Mouse (Mus musculus) neural tube, embryonic 13.5 days (tissue): Measurements from ENCODE around the gene H2afy2. TPM values are rescaled to one million over a fixed set of nuclear protein-coding genes. Genes with fewer than 3 reads are reported as not detected.

Source experiments
- ATAC-seq: fragments of 200-750 bp; cut with Nextera tagmentation; 2 replicates; pipeline ENCODE4 v1.8.0; 2017; ENCODE audit warnings: low read depth, mild to moderate bottlenecking, moderate TSS enrichment, moderate library complexity
- H3K27ac ChIP-seq: fragments of 300-500 bp; sonication (generic); replicated peaks from 2 replicates; pipeline ENCODE4 v1.5.1; 2015; ENCODE audit warnings: moderate library complexity, mild to moderate bottlenecking, inconsistent platforms
- H3K27me3 ChIP-seq: fragments of 300-500 bp; sonication (generic); 2 replicates; pipeline ENCODE4 v1.6.1; 2015; ENCODE audit warnings: mild to moderate bottlenecking, inconsistent platforms
- H3K36me3 ChIP-seq: fragments of 300-500 bp; sonication (generic); 2 replicates; pipeline ENCODE4 v1.6.1; 2015; ENCODE audit warnings: mild to moderate bottlenecking, inconsistent platforms
- H3K4me1 ChIP-seq: fragments of 300-500 bp; sonication (generic); replicated peaks from 2 replicates; pipeline ENCODE4 v1.6.1; 2015; ENCODE audit warnings: inconsistent platforms
- H3K4me2 ChIP-seq: fragments of 300-500 bp; sonication (generic); 2 replicates; pipeline ENCODE4 v1.6.1; 2015; ENCODE audit warnings: inconsistent platforms, mild to moderate bottlenecking, moderate library complexity
- H3K4me3 ChIP-seq: fragments of 300-500 bp; sonication (generic); 2 replicates; pipeline ENCODE4 v1.5.1; 2015; ENCODE audit warnings: mild to moderate bottlenecking, inconsistent platforms
- H3K9ac ChIP-seq: fragments of 300-500 bp; sonication (generic); 2 replicates; pipeline ENCODE4 v1.6.1; 2015; ENCODE audit warnings: moderate library complexity, mild to moderate bottlenecking, inconsistent platforms
- H3K9me3 ChIP-seq: fragments of 300-500 bp; sonication (generic); 2 replicates; pipeline ENCODE4 v1.6.1; 2016; ENCODE audit warnings: inconsistent platforms
- WGBS: fragments of 180-500 bp; shearing (Covaris S2); methylation state at CpG from one replicate; pipeline ENCODE4 v1.1.7; 2015; 5-methylcytosine and 5-hydroxymethylcytosine counted together
- polyA plus RNA-seq: library from polyadenylated mRNA; unstranded; fragments of >200 nt; fragmentation: Nextera tagmentation; extraction: Ambion mirVana; gene quantifications from 2 replicates; pipeline ENCODE4 v1.2.1, GENCODE M21; 2015

H2afy2 gene
- polyA plus RNA-seq, 1 experiment from 2014 or later = 306 TPM

DNA sequence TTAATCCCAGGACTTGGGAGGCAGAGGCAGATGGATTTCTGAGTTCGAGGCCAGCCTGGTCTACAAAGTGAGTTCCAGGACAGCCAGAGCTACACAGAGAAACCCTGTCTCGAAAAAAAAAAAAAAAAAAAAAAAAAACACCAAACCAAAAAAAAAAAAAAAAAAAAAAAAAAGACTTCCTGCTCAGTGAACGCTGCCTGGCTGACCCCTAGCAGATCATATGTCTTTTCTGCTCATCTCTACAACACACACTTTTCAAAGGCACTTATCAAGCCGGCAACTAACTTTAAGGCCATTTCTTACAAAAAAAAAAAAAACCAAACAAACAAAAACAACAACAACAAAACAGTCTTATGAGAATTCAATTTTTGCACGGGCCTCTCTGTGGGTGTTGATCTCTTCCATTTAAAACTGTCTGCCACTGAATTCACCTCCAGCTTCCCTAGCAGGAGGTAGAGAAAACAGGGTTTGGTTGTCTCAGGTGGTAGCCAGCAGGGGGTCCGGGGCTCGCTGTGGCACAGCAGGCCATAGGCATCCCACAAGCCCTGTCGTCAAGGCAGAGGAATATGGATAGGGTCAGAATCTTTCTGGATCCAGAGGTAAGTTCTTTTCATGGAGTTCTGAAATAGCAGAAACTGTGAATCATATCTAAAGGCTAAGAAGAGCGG, 2.4 kb downstream of the H2afy2 start:
- no peak for ATAC-seq
- no peaks in the 10 kb centered on the region for H3K27me3 ChIP-seq
- H3K4me2 ChIP-seq = peak overlapping the region; percentile 66
- peaks cover 35% of the 10 kb centered on the region for H3K4me1 ChIP-seq
- peak overlapping the region; percentile 100 for H3K9ac ChIP-seq
- 27% methylated on average over 8 of the region's 9 CpGs for WGBS
- no peaks in the 10 kb centered on the region for H3K9me3 ChIP-seq
- H3K4me3 ChIP-seq = peak overlapping the region; percentile 86
- H3K36me3 ChIP-seq = no peaks in the 10 kb centered on the region
- peak overlapping the region; percentile 99 for H3K27ac ChIP-seq

DNA sequence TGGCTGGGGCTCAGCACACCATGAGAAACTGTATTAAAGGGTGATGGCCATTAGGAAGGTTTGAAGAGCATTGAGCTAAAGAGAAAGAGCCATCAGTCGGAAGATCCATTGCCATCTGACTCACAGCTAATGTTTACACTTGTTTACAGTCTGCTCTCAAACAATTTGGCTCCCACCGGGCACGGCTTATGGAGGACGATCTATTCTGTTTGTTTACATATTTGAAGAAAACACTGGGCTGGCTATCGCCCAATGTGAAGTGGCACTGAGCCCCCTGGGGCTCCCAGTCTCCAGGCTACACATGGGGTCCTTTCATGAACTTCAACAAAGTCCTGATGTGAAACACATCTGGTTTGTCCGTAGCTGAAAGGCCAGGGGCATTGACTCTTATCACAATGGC, 17.1 kb downstream of the H2afy2 start:
- H3K27ac ChIP-seq = no peak overlapping the region
- no peak overlapping the region for H3K4me3 ChIP-seq
- H3K36me3 ChIP-seq = no peaks in the 10 kb centered on the region
- ATAC-seq = no peak
- no peaks in the 10 kb centered on the region for H3K27me3 ChIP-seq
- H3K9me3 ChIP-seq = no peaks in the 10 kb centered on the region
- peaks cover 31% of the 10 kb centered on the region for H3K4me1 ChIP-seq
- WGBS = 58% methylated on average over 6 of the region's 6 CpGs
- no peak overlapping the region for H3K4me2 ChIP-seq
- no peak overlapping the region for H3K9ac ChIP-seq

DNA sequence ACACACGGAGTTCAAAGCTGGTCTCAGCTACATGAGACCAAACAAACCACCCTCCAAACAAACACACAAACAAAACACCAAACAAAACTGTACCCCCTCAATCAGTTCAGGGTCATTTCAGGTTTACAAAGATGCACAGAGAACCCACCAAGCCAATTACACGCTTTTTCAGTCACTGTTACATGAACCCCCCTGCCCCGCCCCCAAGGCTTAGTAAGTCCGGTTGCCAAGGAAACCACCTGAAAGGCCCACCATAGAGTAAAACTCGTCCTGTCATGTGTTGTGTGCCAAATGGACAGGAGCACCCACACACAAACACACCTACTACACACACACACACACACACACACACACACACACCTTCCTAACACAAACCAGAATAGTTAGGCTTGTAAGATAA, 18.4 kb downstream of the H2afy2 start:
- WGBS = 15% methylated on average over 5 of the region's 5 CpGs
- peaks cover 31% of the 10 kb centered on the region for H3K4me1 ChIP-seq
- no peak overlapping the region for H3K4me3 ChIP-seq
- no peak overlapping the region for H3K4me2 ChIP-seq
- no peak overlapping the region for H3K27ac ChIP-seq
- H3K9ac ChIP-seq = no peak overlapping the region
- no peaks in the 10 kb centered on the region for H3K27me3 ChIP-seq
- 0 out of 2 replicates have a peak, but pooled peaks have one; percentile 19 for ATAC-seq
- H3K9me3 ChIP-seq = no peaks in the 10 kb centered on the region
- no peaks in the 10 kb centered on the region for H3K36me3 ChIP-seq

DNA sequence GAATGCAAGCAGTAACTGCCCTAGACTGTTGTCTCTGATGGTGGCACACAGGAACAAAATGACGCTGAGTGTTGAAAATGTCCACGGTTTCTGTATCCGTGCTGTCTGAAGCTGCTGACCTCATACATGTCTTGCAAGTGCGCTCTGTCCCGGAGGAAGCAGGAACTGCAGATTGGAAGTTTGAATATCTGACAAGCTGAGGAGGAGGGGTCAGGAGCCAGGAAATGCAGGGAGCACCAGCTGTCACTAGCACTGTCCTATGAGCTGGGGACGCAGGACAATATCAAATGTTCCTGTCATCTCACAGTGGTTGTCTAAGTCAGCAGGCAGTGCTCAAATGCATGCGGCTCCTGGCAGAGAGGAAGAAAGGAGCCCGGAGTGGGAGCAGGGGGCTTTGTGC, 19.3 kb downstream of the H2afy2 start:
- Histone ChIP-seq H3K27me3 (no peaks in the 10 kb centered on the region), H3K4me2 (no peak overlapping the region), H3K9me3 (no peaks in the 10 kb centered on the region), H3K9ac (0 out of 2 replicates have a peak overlapping the region, but pooled peaks have one; percentile 31), H3K4me1 (peaks cover 36% of the 10 kb centered on the region), H3K4me3 (no peak overlapping the region), H3K27ac (no peak overlapping the region), H3K36me3 (no peaks in the 10 kb centered on the region)
- no peak for ATAC-seq
- WGBS = 72% methylated on average over 8 of the region's 8 CpGs

DNA sequence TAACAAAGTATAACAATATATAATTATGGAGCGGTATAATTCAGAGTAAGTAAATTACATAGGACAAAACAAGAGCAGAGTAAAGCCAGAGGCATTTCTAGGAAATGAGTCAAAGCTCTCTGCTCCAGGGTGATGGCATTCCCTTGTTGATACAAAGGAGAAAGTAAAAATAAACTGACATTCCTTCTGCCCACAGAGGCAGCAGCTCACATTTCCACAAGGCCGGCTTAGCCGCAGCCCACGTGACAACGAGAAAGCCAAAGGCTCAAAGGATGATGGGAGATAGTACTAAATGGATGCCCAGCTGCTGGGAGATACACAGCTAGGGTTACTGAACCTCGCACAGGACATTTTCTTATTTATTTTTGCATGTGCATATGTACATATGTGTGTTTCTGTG, 24.1 kb downstream of the H2afy2 start:
- no peak overlapping the region for H3K27ac ChIP-seq
- no peak overlapping the region for H3K4me2 ChIP-seq
- whole genome bisulfite sequencing = 69% methylated on average over 6 of the region's 6 CpGs
- peaks cover 35% of the 10 kb centered on the region for H3K36me3 ChIP-seq
- H3K9me3 ChIP-seq = no peaks in the 10 kb centered on the region
- no peak for ATAC-seq
- H3K27me3 ChIP-seq = no peaks in the 10 kb centered on the region
- peaks cover 16% of the 10 kb centered on the region for H3K4me1 ChIP-seq
- H3K4me3 ChIP-seq = no peak overlapping the region
- no peak overlapping the region for H3K9ac ChIP-seq

DNA sequence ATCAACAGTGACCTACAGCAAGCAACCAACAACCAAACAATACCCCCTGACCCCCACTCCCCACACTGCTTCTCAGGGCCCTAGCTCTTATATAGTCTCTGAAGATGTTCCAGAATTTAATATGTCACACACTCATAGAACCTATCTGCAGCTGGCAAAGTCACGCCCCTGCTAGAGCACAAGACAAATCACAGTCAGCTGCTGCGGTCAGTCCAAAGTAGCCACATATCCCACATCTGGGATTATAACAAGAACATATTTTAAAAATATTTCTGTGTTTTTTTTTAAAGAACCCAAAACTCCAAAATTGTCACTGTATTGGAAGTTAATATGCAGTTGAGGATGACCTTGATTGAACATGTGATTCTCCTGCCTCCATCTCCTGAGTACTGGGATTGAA, 25.0 kb downstream of the H2afy2 start:
- no peak overlapping the region for H3K9ac ChIP-seq
- no peak overlapping the region for H3K4me2 ChIP-seq
- peaks cover 12% of the 10 kb centered on the region; the same call in 1 of the 2 replicates for H3K4me1 ChIP-seq
- H3K4me3 ChIP-seq = no peak overlapping the region
- H3K27ac ChIP-seq = no peak overlapping the region
- H3K36me3 ChIP-seq = peaks cover 41% of the 10 kb centered on the region
- WGBS = 96% methylated on average over 2 of the region's 2 CpGs
- no peaks in the 10 kb centered on the region for H3K27me3 ChIP-seq
- no peaks in the 10 kb centered on the region for H3K9me3 ChIP-seq
- ATAC-seq = no peak

DNA sequence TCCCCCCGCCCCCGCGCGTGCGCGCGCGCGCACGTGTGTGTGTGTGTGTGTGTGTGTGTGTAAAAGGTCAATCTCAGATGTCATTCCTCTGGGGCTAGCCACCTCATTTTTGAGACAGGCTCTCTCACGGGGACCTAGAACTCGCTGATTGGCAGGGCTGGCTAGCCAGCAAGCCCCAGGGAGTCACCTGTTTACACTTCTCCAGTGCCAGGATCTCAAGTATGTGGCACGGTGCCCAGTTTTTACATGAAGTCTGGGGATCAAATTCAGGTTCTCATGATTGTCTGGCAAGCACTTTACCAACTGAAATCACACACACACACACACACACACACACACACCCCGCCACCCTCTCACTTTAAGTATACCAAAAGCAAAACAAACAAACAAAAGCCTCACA, 26.9 kb downstream of the H2afy2 start:
- H3K27me3 ChIP-seq = no peaks in the 10 kb centered on the region
- H3K9ac ChIP-seq = no peak overlapping the region
- H3K27ac ChIP-seq = no peak overlapping the region
- H3K4me1 ChIP-seq = peaks cover 12% of the 10 kb centered on the region; the same call in 1 of the 2 replicates
- H3K36me3 ChIP-seq = peaks cover 60% of the 10 kb centered on the region
- ATAC-seq = no peak
- WGBS = 84% methylated on average over 14 of the region's 14 CpGs
- H3K4me3 ChIP-seq = no peak overlapping the region
- H3K9me3 ChIP-seq = no peaks in the 10 kb centered on the region
- no peak overlapping the region for H3K4me2 ChIP-seq

DNA sequence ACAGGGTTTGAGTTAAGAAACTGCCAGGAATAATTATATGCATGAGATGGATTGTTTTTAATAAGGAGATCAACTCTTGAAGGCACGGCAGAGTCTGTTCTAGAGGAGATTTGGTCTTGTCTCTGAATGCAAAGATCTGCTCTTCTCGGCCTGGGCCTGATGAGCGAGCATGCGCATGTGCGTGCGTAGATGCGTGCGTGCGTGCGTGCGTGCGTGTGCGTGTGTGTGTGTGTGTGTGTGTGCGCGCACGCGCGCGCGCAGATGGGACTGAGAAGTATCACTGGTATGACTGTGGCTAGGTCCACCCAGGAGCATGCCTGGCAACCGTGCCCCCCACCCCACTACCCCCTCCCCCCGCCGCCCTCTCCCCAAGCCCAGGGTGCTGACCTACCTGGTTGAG, 30.9 kb downstream of the H2afy2 start:
- no peak; the same call in 1 of the 2 replicates for ATAC-seq
- H3K4me3 ChIP-seq = no peak overlapping the region
- H3K9ac ChIP-seq = no peak overlapping the region

DNA sequence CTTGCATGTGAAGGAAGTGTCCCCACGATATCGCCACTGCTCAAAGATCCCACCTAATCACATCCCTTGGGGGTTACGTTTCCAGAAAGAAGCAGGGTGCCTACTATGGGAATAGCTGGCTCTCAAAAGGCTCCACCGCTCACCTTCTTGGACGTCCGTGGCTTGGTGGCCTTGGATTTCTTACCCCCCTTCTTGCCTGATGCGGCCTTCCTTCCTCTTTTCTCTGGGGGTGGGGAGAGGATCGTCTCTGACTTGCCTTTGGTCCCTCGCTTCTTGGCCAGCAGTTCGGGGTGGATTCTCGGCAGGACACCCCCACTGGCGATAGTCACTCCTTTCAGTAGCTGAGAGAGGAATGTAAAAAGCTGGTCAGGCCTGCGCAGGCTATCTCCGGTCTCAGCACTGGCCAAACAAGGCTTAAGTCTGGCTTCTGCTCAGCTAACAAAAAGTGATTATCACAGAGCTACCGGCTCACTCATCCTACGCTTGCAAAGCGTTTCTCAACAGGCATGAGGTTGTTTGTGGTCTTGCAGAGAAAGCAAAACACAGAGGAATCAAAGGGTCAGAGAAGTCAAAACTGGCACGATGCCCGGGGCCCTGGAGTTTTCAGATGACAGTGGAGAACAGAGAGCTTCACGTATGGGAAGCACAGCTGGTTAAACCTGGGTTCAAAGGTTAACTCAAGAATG, 32.3 kb downstream of the H2afy2 start:
- no peak overlapping the region for H3K9ac ChIP-seq

More for the DNA sequence above, 30.9 kb downstream of the H2afy2 start:
- Histone ChIP-seq H3K27ac (no peak overlapping the region), H3K4me1 (0 out of 2 replicates have a peak, but pooled peaks cover 3% of the 10 kb centered on the region), H3K36me3 (peaks cover 95% of the 10 kb centered on the region), H3K27me3 (no peaks in the 10 kb centered on the region), H3K4me2 (no peak overlapping the region), H3K9me3 (no peaks in the 10 kb centered on the region)
- WGBS = 97% methylated on average over 23 of the region's 23 CpGs

DNA sequence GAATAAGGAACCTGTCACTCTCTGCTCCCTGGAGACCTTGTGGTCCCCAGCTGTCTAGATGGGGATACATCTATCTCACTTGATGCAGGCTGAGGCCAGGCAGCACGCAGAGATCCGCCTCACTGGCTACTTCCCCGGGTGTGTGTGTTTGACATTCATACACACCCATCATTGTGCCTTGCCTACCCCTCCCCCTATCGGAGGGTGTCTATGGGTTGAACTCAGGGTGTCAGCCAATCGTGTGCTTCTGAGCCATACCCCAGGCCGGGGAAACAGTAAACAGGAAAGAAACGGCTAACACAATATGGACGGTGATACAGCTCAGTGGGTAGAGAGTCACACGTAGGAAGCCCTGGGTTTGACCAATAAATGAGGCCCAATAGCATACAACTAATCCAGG, 33.9 kb downstream of the H2afy2 start:
- H3K4me3 ChIP-seq = no peak overlapping the region
- no peak overlapping the region for H3K9ac ChIP-seq
- peaks cover 4% of the 10 kb centered on the region; the same call in 1 of the 2 replicates for H3K9me3 ChIP-seq
- peaks cover 95% of the 10 kb centered on the region for H3K36me3 ChIP-seq
- H3K4me2 ChIP-seq = no peak overlapping the region
- H3K4me1 ChIP-seq = no peaks in the 10 kb centered on the region
- WGBS = 81% methylated on average over 9 of the region's 9 CpGs
- ATAC-seq = no peak
- H3K27me3 ChIP-seq = no peaks in the 10 kb centered on the region
- no peak overlapping the region for H3K27ac ChIP-seq

More for the DNA sequence above, 32.3 kb downstream of the H2afy2 start:
- no peaks in the 10 kb centered on the region for H3K27me3 ChIP-seq
- no peaks in the 10 kb centered on the region for H3K4me1 ChIP-seq
- H3K36me3 ChIP-seq = peaks cover 95% of the 10 kb centered on the region
- H3K4me2 ChIP-seq = no peak overlapping the region
- no peak overlapping the region for H3K27ac ChIP-seq
- no peak overlapping the region for H3K4me3 ChIP-seq
- ATAC-seq = no peak
- whole genome bisulfite sequencing = 87% methylated on average over 20 of the region's 20 CpGs
- no peaks in the 10 kb centered on the region for H3K9me3 ChIP-seq

DNA sequence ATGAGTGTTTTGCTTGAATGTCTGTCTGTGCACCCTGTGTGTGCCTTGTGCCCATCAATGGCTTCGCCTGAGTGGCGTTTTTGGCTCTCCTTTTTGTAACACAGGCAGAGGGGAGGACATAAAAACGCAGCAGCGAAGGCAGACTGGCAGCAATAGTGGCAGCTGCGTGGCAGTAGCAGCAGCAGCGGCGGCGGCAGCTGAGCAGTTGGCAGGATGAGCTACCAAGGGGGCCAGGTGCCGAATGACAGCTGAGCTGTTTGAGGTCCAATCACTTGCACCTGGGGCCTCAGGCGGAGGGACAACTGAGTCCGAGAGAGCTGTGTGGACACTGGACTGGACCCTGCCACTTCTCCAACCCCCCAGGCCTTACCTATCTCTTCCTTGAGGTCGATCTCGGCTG, 36.6 kb downstream of the H2afy2 start:
- peaks cover 99% of the 10 kb centered on the region for H3K36me3 ChIP-seq
- ATAC-seq = no peak
- H3K4me2 ChIP-seq = no peak overlapping the region
- H3K4me1 ChIP-seq = no peaks in the 10 kb centered on the region
- H3K27me3 ChIP-seq = no peaks in the 10 kb centered on the region
- H3K4me3 ChIP-seq = no peak overlapping the region
- no peak overlapping the region for H3K9ac ChIP-seq
- 82% methylated on average over 13 of the region's 13 CpGs for WGBS
- H3K9me3 ChIP-seq = peaks cover 4% of the 10 kb centered on the region; the same call in 1 of the 2 replicates
- H3K27ac ChIP-seq = 0 out of 2 replicates have a peak overlapping the region, but pooled peaks have one; percentile 38

DNA sequence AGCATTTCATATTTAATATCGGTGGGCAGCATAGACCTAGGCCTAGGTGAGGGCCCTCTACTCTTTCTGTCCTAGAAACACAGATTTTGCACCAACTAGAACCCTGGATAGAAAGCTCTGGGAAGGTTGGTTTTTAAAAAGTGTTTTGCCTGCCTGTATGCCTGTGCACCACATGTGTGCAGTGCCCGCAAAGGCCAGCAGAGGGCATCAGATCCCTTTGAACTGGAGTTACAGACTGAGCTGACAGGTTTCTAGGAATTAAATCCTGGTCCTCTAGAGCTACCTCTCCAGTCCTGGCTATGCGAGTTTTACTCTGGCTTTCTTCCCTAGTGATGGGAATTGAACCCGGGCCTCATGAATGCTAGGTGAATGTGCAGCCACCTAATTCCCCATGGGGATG, 38.8 kb downstream of the H2afy2 start:
- no peaks in the 10 kb centered on the region for H3K27me3 ChIP-seq
- H3K9ac ChIP-seq = no peak overlapping the region
- no peak overlapping the region for H3K27ac ChIP-seq
- no peaks in the 10 kb centered on the region for H3K4me1 ChIP-seq
- H3K4me2 ChIP-seq = no peak overlapping the region
- H3K9me3 ChIP-seq = peaks cover 4% of the 10 kb centered on the region; the same call in 1 of the 2 replicates
- no peak for ATAC-seq
- H3K36me3 ChIP-seq = peaks cover 99% of the 10 kb centered on the region
- no peak overlapping the region for H3K4me3 ChIP-seq
- 94% methylated on average over 4 of the region's 4 CpGs for WGBS
